Mouse (Mus musculus): ENCODE results near the gene Stk26. TPM values are rescaled to one million over a fixed set of nuclear protein-coding genes. Genes with fewer than 3 reads are reported as not detected.

The Stk26 gene
- polyA plus RNA-seq, 1 experiment from 2014 or later, result 2.4 TPM

DNA sequence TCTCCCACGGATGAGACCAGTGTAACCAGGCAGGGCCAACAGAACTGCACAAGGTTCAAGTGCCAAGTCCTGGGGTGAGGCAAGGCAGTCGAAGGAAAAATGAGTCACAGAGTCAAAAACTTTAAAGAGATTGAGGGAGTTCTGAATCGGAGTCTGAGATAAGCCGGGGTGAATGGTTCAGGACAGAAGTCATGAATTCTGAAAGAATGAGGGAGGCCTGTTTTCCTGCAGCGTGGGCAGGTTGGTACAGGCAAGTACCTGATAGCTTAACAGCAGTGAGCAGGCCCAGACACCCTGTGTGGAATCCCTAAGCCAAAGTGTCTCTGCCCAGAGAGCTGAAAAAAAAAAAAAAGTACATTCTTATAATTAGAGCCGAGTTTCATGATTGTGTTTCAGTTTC, 17.0 kb upstream of the Stk26 start:
- no peak for ATAC-seq
- Histone ChIP-seq H3K27ac (ENCODE audit: low read length) (no peak overlapping the region), H3K9me3 (ENCODE audit: low read length) (no peaks in the 10 kb centered on the region), H3K27me3 (replicated peaks; ENCODE audit: insufficient read depth, low read length) (no peaks in the 10 kb centered on the region), H3K9ac (replicated peaks; ENCODE audit: low read depth) (no peak overlapping the region), H3K4me2 (replicated peaks; ENCODE audit: low read depth, low read length) (no peak overlapping the region), H3K4me1 (ENCODE audit: insufficient read depth, low read depth, low read length) (no peaks in the 10 kb centered on the region), H3K4me3 (ENCODE audit: low read depth, low read length) (no peak overlapping the region), H3K36me3 (ENCODE audit: insufficient read depth, low read length) (no peaks in the 10 kb centered on the region)
- no peak for DNase-seq (ENCODE audit: low spot score)
- no peak for TF ChIP-seq CTCF (IDR thresholded peaks at IDR 0.05)
- TF ChIP-seq EP300 (IDR thresholded peaks at IDR 0.05), result no peak
- 44% methylated on average over 6 of the region's 6 CpGs for WGBS

DNA sequence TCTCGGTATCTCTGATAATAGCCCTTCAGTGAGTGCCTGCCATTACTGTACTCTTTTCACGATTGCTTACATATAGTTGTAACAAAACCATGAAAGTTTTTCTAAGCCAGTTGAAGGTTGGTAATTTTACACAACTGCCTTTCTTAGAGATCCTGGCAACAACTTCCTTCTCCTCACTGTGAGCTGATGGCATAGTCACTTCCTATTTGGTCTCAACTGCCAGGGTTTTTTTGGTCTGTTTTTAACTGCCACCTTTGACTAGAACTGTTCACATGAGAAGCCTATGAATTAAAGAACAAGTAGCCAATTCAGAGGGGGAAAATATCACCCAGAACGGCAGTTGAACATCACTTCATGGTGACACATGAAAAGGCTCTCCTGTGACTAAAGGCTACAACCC, 5.3 kb upstream of the Stk26 start:
- TF ChIP-seq CTCF (IDR thresholded peaks at IDR 0.05), result no peak
- TF ChIP-seq EP300 (IDR thresholded peaks at IDR 0.05), result no peak
- Histone ChIP-seq H3K36me3 (ENCODE audit: insufficient read depth, low read length) (no peaks in the 10 kb centered on the region), H3K27ac (ENCODE audit: low read length) (no peak overlapping the region), H3K27me3 (replicated peaks; ENCODE audit: insufficient read depth, low read length) (no peaks in the 10 kb centered on the region), H3K4me3 (ENCODE audit: low read depth, low read length) (no peak overlapping the region), H3K4me1 (ENCODE audit: insufficient read depth, low read depth, low read length) (no peaks in the 10 kb centered on the region), H3K9ac (replicated peaks; ENCODE audit: low read depth) (no peak overlapping the region), H3K4me2 (replicated peaks; ENCODE audit: low read depth, low read length) (no peak overlapping the region), H3K9me3 (ENCODE audit: low read length) (no peaks in the 10 kb centered on the region)
- DNase-seq (ENCODE audit: low spot score) (no peak), ATAC-seq (no peak)
- WGBS, result 73% methylated on average over 3 of the region's 3 CpGs

DNA sequence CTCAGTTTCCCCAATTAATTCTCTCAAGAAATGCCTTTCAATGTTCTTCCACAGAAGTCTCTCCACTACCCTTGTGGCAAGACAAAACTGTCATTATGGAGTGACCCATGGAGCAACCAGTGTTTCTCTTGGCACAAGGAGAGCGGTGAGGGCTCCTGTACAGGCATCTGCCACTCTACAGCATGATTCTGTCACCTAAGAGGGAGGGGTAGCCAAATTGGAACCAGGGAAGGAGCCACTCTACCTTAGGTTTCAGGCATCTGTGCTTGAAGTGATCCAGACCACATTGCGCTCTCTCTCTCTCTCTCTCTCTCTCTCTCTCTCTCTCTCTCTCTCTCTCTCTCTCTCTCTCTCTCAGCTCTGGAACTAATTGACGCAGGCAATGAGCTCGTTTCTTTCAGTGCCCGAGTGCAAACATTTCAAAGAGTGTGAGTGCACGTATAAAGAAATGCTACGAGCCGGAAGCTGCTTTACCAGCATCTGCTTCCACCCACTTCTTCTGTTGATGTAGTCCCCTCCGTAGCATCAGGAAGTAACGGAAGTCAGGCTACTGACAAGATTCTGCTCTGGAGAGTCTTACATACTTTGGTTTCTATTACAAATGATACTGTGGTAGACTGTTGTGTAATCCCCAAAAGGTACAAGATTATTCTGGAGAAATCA, 4.7 kb upstream of the Stk26 start:
- Histone ChIP-seq H3K9me3 (ENCODE audit: low read length) (no peaks in the 10 kb centered on the region), H3K27ac (ENCODE audit: low read length) (no peak overlapping the region), H3K4me3 (ENCODE audit: low read depth, low read length) (no peak overlapping the region), H3K27me3 (replicated peaks; ENCODE audit: insufficient read depth, low read length) (no peaks in the 10 kb centered on the region), H3K9ac (replicated peaks; ENCODE audit: low read depth) (no peak overlapping the region), H3K4me1 (ENCODE audit: insufficient read depth, low read depth, low read length) (no peaks in the 10 kb centered on the region), H3K36me3 (ENCODE audit: insufficient read depth, low read length) (no peaks in the 10 kb centered on the region), H3K4me2 (replicated peaks; ENCODE audit: low read depth, low read length) (no peak overlapping the region)
- no peak for ATAC-seq
- no peak for TF ChIP-seq CTCF (IDR thresholded peaks at IDR 0.05)
- no peak for TF ChIP-seq EP300 (IDR thresholded peaks at IDR 0.05)
- WGBS, result 40% methylated on average over 10 of the region's 10 CpGs
- no peak for DNase-seq (ENCODE audit: low spot score)

DNA sequence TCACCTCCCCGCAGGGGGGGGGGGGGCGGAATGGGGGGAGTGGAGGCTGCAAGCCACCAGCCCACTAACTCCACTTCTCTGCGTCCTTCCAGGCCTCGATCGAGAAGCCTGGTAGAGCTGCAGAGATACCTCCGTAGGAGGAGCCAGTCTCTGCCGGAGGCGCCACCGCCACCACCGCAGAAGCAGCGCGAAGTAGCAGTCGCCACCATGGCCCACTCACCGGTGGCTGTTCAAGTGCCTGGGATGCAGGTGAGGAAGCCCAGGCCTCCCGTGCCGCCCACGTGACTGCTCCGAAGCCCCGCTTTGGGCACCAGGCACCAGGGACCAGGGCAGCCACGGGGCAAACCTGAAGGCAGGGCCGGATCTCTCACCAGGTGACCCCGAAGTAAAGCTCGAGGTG, 740 bp downstream of the Stk26 start:
- peak; percentile 70 for ATAC-seq
- H3K27ac ChIP-seq (ENCODE audit: low read length), result no peak overlapping the region
- WGBS, result 17% methylated on average over 14 of the region's 23 CpGs

DNA sequence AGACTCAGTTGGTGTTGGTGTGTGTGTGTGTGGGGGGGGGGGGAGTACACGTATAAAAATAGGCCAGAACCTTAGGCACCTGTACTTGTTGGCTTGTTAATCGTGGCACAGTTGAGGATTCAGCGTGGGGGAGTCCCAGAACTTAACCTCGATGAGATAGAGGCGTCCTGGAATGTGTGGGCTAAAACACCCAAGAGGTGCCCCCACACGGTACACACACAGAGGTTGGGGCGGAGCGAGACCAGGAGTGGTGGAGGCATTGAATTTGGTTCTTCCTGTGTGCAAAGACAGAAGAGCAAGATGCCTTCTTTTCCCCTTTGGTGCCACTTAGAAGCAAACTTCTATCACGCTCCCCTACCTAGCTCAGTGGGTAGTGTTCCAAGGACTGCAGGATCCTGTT, 1.2 kb downstream of the Stk26 start:
- TF ChIP-seq CTCF (IDR thresholded peaks at IDR 0.05) (no peak), EP300 (IDR thresholded peaks at IDR 0.05) (no peak)
- no peak for DNase-seq (ENCODE audit: low spot score)
- Histone ChIP-seq H3K9ac (replicated peaks; ENCODE audit: low read depth) (no peak overlapping the region), H3K4me2 (replicated peaks; ENCODE audit: low read depth, low read length) (peak overlapping the region; percentile 71), H3K4me3 (ENCODE audit: low read depth, low read length) (peak overlapping the region; percentile 43; the same call in 1 of the 2 replicates), H3K9me3 (ENCODE audit: low read length) (no peaks in the 10 kb centered on the region), H3K4me1 (ENCODE audit: insufficient read depth, low read depth, low read length) (no peaks in the 10 kb centered on the region), H3K27ac (ENCODE audit: low read length) (no peak overlapping the region), H3K36me3 (ENCODE audit: insufficient read depth, low read length) (no peaks in the 10 kb centered on the region), H3K27me3 (replicated peaks; ENCODE audit: insufficient read depth, low read length) (no peaks in the 10 kb centered on the region)
- ATAC-seq, result peak; percentile 4; the same call in 1 of the 2 replicates
- WGBS, result 54% methylated on average over 8 of the region's 9 CpGs

More for the DNA sequence above, 740 bp downstream of the Stk26 start:
- no peaks in the 10 kb centered on the region for H3K27me3 ChIP-seq (replicated peaks; ENCODE audit: insufficient read depth, low read length)
- peak; percentile 6 for DNase-seq (ENCODE audit: low spot score)
- H3K36me3 ChIP-seq (ENCODE audit: insufficient read depth, low read length), result no peaks in the 10 kb centered on the region
- H3K9ac ChIP-seq (replicated peaks; ENCODE audit: low read depth), result no peak overlapping the region
- TF ChIP-seq CTCF (IDR thresholded peaks at IDR 0.05), result no peak
- no peak for TF ChIP-seq EP300 (IDR thresholded peaks at IDR 0.05)
- no peaks in the 10 kb centered on the region for H3K9me3 ChIP-seq (ENCODE audit: low read length)
- no peaks in the 10 kb centered on the region for H3K4me1 ChIP-seq (ENCODE audit: insufficient read depth, low read depth, low read length)
- H3K4me3 ChIP-seq (ENCODE audit: low read depth, low read length), result peak overlapping the region; percentile 43
- H3K4me2 ChIP-seq (replicated peaks; ENCODE audit: low read depth, low read length), result peak overlapping the region; percentile 71

DNA sequence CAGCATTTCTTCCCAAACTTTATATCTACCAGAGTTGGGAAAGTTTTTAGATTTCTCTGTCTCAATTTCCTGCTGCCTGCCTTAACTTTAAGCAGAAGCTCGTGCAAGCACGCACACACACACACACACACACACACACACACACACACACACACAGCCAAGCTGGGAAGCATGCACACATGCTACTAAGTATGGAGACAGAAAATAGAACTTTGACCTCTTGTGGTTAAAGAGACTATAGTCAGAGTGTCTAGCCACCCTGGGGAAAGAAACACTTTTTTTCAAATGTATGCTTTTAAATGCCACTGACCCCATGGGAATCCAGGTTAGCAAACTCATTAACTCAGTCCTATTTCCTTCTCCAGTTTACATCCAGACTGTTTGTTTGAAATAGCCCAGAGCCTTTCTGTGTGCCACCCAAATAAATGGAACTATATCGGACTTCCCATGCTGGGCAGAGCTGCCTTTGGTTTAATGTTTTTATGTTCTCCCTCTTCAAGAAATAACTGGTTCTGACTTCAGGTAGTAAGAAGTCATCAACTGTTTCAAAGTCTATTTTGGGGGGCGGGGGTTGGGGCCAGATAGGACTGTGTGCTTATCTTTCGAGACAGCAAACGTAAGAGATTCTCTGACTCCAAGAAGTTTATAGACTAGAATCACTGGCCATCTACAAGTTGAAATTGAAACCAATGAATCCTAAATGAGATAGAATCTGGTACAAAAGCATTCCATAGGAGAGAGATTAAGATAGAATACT, 9.8 kb downstream of the Stk26 start:
- DNase-seq (ENCODE audit: low spot score) (no peak), ATAC-seq (no peak)
- H3K9ac ChIP-seq (replicated peaks; ENCODE audit: low read depth), result no peak overlapping the region
- WGBS, result 60% methylated on average over 6 of the region's 6 CpGs
- H3K4me3 ChIP-seq (ENCODE audit: low read depth, low read length), result no peak overlapping the region
- H3K36me3 ChIP-seq (ENCODE audit: insufficient read depth, low read length), result no peaks in the 10 kb centered on the region
- H3K4me2 ChIP-seq (replicated peaks; ENCODE audit: low read depth, low read length), result no peak overlapping the region
- H3K27ac ChIP-seq (ENCODE audit: low read length), result no peak overlapping the region
- no peak for TF ChIP-seq CTCF (IDR thresholded peaks at IDR 0.05)
- TF ChIP-seq EP300 (IDR thresholded peaks at IDR 0.05), result no peak
- H3K9me3 ChIP-seq (ENCODE audit: low read length), result no peaks in the 10 kb centered on the region
- no peaks in the 10 kb centered on the region; the same call in 1 of the 2 replicates for H3K27me3 ChIP-seq (replicated peaks; ENCODE audit: insufficient read depth, low read length)
- no peaks in the 10 kb centered on the region for H3K4me1 ChIP-seq (ENCODE audit: insufficient read depth, low read depth, low read length)
